Mouse (Mus musculus) regulatory T cell (primary cell): ENCODE data around the gene Utrn.

ENCODE experiments used
- in situ Hi-C: fragments of 300-600 bp; cut with MboI, MseI; formaldehyde crosslinking; loops from one replicate; pipeline ENCODE4 v1.15.1; 2025; ENCODE audit warnings: high pct_unique_total_duplicates

The Utrn gene

DNA sequence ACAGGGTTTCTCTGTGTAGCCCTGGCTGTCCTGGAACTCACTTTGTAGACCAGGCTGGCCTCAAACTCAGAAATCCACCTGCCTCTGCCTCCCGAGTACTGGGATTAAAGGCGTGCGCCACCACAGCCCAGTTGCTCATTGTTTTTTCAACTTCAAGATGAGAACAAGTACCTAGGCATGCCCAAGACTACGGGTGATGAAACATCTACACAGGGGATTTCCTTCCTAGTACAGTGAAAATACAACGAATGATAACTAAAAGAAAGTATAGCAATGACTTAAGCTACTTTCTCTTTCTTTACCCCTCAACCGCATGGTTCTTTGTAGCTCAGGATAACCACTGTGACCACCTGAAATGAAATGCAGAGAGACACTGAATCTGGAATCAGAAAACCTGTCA is 262.0 kb downstream of the Utrn start:
- in situ Hi-C loops, result loop anchor here (25.0 kb wide), 2 partner anchors 1145 to 1230 kb away; no protein-coding TSS in a partner anchor

DNA sequence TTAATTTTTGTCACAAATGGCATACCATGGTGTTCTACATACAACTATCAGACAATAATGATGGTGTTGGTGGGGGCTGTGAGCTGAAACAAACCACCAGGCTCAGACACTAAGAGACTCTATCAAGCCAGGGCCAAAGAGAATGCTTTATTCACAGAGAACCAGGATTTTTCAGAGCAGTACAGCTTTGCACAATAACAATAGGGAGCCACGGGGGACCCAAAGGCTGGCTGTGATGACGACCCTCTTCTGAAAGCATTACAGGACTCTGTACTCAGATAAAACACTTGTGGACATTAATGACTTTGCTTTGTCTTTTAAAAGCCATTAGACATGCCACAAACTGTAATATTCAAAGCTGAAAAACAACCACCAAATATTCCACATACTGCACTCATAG is 273.8 kb downstream of the Utrn start:
- in situ Hi-C loops, result no loop called here

DNA sequence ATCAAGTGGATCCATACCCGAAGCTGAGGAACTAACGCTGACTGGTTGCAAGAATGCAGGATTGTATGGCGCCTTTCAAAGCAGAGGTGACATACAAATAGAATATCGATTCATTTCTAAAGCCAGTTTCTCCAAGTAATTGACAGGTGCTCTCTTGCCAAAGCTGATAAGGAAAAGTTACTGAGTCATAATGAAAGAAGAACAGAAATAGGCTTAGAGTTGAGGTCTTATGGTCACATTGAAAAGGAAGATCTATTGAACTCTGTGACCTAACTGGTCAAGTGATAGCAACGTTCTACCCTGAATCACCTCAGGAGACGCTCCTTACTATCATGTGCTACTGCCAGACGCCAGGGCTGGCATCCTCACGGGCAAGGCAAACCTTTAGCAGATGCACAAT is 274.2 kb downstream of the Utrn start:
- in situ Hi-C loops, result no loop called here

DNA sequence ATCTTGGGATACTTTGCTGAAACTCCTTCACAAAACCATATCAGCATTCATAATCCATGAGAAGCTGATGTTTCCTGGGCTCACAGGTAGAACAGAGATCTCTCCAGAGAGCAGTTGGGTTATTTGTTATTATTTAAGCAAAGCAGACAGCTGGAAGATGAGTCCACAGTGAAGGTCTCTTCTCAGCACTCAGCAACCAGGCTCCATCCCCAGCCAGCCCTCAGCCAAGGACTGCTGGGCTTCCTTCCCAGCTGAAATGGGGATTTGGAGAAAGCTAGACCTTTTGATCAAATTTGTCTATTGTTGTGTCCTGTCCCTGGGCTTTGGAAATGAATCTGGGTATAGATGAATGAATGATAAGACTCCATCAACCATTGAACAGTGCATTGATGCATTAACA is 276.1 kb downstream of the Utrn start:
- in situ Hi-C loops, result no loop called here

DNA sequence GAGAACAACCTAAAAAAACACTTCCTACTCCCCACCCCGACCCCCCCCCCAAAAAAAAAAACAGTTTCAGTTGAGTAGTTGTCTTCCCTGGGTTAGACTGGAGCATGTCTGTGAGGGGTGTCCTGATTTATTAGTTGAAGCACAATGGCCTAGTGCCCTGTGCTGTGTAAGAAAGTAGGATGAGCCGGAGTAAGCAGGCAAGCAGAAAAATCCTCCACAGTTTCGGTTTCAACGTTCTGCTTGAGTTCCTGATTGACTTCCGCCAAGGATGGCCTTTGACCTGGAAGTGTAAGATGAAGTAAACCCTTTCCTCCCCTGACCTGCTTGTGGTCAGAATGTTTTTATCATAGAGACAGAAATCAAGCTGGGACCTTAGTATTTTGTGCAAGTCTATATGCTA is 277.2 kb downstream of the Utrn start:
- in situ Hi-C loops, result no loop called here

DNA sequence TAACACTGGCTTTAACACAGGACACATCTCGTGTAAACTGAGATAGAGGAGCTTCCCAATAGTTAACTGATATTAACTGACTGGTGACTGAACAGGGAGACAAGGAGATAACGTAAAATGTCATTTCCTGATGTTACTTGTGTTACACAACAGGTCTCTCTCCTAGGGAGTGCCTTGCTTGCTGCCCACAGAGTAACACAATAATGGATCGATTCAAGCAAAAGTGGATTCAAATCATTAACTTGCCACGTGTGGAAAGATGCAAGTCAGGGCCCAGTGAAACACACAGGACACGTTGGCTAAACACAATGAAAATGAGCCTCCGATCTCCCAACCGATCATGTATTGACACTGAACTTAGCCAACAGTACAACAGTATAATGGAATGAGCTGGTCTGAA is 281.1 kb downstream of the Utrn start:
- in situ Hi-C loops, result no loop called here

DNA sequence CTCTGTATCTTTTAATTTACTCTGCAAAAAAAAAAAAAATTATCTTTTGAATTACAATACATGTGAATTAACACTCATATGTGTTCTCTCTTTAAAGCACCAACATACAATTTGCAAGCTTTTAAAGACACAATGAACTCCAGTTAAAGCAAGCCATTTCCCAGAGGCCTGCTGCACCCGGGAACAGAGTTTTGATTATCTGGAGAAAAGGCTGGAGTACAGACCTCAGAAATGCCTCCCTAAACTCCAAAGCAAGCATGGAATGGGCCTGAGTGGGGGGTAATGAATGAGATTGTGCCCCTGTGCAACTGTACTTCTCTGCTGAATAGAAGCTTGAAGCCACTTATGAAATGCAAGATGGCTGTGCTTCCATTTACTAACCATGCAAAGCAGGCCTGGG is 281.8 kb downstream of the Utrn start:
- in situ Hi-C loops, result no loop called here

DNA sequence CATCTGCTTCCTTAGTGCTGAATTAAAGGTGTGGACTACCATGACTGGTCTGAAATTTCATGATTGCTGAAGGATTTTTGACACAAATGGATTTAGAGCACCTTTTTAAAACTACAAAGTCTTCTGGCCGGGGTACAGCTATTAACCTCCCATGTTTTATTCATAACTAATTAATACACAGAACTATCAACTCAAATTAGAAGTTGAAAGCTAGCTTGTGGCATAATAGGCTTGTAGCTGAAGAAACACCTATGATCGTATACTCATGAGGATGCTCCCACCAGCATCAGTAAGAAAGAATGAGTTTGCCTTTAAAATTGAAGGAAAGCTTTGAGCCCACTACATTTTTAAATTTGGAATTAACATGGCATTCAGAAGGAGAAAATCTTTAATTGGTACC is 282.3 kb downstream of the Utrn start:
- in situ Hi-C loops, result no loop called here

DNA sequence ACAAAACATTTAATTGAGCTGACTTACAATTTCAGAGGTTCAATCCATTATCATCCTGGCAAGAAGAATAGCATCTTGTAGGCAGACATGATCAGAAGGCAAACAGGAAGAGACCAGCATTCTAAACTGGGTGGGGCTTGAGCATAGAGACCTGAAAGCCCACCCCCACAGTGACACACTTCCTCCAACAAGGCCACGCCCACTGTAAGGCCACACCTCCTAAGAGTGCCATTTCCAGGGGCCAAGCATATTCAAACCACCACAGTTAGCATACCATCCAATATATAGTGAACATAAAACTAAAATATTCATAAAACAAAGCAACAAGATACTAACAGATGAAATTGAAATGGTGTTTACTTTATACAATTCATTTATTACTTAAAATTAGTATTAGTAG is 283.0 kb downstream of the Utrn start:
- in situ Hi-C loops, result no loop called here

DNA sequence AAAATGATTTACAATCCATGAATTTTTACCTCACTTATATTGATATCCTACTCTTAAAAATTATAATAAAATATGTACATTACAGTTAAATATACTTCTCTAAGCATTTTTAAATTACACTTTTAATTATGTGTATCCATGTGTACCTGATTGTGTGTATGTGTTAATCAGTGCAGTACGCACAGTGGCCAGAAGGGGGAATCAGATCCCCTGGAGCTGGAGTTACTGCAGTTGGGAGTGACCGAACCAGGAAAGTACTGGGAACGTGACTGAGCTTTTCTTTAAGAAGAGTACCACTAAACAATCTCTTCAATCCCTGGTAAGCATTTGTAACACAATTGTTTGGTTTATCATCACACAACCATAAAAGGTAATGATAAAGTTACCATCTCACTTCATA is 285.7 kb downstream of the Utrn start:
- in situ Hi-C loops, result no loop called here

DNA sequence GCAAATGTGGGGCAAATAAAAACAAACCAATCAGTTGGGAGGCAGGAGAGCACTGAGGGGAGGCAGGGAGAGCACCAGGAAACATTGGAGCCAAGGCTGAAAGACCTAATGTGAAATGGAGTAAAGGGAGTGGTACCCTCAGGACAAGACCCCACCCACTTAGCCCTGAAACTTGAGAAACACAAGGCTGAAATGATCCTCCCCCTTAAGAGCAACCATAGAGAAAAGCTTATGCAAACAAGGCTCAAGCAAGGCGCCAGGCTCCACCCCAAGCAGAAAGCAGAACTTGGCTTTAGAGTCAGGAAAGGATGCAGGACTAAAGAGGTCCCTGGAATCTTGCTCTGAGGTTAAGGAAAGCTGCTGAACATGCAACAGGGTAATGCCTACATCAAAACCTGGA is 290.1 kb downstream of the Utrn start:
- in situ Hi-C loops, result no loop called here

DNA sequence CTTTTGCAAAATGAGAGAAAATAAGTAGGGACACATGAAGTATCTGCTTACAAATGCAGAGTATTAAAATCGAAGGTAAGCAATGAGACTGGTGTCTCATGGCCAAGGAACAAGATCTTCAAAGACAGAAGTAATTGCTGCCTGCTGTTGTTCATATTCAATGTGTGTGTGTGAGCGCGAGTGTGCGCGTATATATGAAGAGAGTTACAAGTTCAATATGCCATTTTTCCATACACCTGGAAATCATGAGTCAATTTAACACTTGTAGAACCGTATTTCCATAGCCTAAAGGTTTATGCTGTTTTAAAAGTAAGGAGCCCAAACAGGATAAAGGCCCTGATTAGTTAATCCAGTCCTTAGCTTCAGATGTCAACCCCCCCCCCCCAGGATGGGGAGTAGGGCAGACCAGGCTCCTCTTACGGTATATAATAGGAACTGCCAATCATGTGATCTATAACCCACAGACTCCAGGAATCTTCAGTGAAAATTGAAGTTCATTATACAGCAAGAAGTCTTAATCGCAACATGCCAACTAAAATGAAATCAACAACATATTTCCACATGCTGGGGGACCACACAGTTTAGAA is 293.2 kb downstream of the Utrn start:
- in situ Hi-C loops, result no loop called here

DNA sequence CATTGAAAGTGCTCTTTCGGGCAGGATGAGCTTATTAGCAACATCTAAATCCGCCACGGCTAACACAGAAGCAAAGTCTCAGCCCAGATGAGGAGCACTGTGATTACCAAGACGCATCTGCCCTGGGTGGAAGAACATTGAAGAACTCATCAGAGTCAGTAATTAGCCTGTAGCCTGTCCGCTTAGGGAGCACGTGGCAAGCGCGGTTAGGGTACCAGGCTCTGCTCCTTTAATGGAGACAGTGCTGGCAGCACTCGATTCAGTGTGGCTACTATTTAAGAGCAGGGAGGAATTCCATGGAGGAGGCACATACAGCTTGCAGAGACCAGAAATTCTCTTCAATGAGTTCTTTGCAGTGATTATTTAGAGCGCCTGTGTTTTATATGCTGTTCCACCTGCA is 294.4 kb downstream of the Utrn start:
- in situ Hi-C loops, result no loop called here

DNA sequence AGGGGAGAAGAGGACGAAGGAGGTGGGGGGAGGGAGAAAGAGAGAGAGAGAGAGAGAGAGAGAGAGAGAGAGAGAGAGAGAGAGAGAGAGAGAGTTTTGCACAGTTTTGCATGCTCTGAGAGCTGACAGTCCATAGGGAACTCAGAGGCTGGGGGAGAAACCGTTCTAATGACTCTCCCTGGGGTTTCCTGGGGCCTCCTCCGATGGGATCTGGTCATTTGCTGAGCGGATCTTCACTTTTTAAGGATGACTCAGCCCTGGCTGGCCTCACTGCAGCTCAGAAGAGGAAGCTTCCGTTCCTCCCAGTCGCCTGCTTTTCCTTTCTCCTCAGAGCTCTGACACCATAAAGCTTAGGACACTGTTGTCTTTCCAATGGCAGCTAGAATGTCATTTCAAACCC is 295.6 kb downstream of the Utrn start:
- in situ Hi-C loops, result no loop called here

DNA sequence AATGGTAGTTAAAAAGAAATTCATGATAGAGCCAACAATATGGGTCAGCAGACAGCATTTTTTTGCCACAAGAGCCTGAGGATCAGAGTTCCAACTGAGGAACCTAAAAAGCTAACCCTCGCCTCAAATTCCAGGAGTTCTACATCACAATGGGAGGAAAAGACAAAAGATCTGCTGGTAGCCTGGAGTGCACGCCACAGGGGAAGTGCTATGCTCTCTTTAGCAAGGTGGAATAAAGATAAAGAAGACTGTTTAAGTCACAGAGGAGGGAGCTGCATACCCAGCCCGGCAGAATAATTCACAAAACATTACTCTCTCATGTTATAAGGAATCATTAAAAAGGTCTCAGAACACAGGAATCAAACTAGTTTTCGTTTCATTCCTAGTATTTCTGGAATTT is 296.4 kb downstream of the Utrn start:
- in situ Hi-C loops, result no loop called here

DNA sequence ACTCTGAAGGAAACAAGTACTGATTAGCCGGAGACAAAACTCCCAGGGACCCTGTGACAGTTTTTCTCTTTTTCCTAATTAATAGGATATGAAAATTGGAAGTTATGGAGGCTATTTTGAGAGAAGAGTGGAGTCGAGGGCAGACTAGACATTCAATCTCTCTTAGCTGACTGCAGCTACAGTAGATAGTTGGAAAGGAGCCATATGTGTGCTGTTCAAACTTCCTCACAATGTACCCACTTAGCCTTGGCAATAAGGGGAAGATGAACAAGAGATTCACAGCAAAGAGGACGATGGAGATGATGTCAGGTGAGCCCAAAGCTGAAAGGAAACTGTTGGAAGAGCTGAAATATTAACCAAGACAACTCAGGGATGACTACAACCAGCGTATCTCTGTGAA is 304.7 kb downstream of the Utrn start:
- in situ Hi-C loops, result no loop called here

DNA sequence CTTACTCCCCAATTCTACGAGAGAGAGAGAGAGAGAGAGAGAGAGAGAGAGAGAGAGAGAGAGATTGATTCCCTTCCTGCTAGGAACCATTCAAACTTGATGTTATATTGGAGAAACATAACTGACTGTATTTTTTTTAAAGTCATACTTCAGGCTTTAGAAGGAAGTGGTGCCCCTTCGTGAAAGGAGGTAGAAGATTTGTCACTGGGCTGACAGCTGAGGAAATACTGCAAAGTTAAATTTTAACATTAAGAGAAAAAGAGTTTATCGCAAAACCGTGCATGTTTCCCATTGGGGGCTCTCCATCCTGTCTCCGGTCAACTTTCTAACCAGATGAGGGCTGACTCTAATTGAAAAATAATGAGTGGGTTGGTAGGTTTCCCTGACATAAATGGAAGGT is 310.4 kb downstream of the Utrn start:
- in situ Hi-C loops, result no loop called here

DNA sequence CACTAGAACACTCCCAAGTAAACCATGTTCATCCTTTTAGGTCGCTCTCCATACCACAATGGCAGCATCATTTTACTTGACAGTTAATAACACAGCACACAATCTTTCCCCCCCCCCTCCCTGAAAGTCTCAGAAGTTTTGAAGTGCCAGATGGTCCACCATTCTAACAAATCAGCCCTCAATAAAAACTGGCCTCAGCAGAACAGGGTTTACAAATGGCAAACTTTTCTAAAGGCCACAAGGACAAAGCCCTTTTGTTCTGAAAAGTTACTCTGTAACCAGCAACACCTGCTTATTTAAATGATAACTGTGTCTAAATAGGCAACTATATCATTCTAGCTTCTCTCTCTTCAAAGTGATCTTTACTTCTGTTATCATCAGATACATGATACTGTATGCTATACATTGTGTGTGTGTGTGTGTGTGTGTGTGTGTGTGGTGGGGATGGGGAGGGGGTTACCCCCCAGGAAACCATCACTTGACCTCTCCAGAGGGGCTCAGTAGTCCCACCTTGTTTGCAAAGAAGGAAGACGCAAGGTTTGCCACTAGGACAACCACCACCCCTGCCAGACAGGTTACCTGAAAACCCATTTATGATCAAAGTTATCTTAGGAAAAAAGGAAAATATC is 315.0 kb downstream of the Utrn start:
- in situ Hi-C loops, result no loop called here

DNA sequence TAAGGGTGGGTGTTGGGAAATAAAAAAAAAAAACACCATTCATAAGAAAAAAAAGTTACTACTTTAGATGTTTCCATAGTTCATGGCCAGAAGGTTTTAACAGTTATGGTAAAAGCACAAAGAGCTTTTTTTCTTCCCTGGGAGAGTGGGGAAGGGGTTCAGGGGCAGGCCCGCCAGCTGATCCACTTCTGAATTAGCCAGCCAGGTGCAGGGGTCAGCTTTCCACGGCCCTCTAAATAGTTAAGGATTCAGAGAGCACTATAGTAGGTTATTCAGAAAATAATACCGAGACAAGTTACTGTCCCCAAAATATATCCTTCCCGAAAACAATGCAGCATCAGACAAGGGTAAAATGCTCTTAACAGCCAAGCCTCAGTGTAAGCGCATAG is 316.3 kb downstream of the Utrn start:
- in situ Hi-C loops, result no loop called here

DNA sequence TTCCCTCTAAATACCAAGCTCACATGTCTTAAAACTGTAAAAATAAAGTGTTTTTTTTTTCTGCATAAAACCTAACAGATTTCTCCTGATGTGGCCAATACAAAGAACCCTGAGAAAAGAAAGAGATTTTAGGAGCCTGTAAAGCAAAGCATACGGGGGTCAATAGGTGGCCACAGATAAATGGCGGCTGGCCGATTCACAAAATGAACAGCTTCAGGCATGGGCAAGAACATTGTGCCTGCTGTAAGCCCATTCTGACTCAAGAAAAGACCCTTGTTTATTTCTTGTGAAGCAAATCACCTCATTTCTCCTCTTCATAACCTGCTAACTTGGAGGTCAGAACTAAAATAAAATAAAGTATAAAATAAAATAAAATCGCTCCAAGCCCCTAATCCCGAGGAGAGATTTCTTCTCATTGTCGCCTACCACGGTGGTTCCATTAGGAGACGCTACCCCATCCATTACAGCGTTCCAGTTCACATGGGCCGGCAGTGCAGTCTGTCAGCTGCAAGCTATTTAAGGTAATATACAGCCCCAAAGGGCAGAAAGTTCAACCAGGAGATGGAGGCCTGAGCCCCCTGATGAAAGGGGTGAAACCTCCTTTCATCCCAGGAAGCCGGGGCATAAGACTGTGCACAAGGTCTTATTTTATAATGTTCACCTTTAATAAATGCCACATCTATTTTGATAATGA is 316.8 kb downstream of the Utrn start:
- in situ Hi-C loops, result no loop called here

DNA sequence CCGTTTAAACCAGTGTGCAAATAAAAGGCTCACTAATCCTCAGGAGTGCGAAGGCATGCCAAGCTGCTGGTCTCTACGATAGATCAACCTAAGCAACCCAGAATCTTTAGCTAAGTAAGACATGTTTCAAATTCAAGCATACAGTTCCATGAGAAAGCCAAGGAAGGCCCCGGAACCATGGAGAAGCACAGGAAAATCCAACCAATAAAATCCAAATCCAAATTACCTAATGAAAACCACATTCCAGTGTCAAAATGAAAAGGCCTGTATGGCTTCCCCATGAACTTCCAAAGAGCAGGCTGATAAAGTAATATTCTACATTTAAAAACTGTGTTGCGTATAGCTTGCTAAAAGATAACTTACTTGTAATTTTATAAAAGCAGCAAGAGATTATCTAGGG is 317.4 kb downstream of the Utrn start:
- in situ Hi-C loops, result no loop called here

DNA sequence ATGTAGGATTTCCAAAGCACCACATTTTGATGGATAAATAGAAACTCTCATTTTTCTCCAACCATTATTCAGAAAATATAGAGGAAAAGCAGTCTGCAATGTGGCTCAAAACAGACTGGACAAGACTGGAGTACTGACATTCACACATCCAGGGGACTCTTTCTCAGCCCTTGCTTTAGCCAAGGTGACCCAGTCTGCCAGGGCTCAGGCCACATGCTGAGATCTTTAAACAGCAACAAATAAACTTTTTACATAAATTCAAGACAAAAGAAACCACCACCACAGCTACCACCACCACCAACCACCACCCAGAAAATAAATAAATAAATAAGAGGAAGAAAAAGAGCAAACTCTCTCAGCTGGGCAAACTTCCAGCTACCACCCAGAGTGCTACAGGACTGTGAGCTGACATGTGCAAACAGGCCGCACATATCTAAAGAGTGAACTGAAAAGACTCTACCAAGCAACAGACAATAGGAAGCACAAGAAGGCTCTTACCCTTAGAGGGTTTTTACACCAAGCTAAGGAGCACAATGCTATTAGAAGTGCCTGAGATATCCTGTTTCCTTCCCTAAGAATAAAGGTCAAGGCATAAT is 319.1 kb downstream of the Utrn start:
- in situ Hi-C loops, result no loop called here

DNA sequence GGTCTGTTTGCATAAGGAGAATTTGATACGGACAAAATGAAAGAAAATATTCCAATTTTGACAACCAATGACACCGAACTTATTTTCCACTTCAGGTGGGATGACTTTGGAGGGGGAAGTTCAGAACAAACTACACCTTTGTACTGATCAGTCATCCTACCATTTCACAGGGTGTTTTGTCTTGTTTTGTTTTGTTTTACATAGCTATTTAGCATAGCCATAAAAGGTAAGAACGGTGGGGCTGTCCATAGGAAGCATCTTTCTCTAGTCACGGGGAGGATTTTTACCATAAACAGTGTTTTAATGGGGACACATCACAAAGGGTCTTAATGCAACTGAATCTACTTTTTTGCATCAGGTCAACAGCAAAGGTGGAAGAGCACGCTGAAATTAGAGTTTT is 319.9 kb downstream of the Utrn start:
- in situ Hi-C loops, result no loop called here
